Mouse (Mus musculus) layer of hippocampus, adult 11-12 months (tissue): ENCODE results near the gene Ahsa1.
"Not testable (repeated sequence)": the region's sequence is repeated elsewhere in the genome, so short reads cannot be mapped to it uniquely, and the experiment has no call there.

Experiments used
- DNase-seq: peaks from one replicate; pipeline ENCODE4 v3.0.0; 2022; ENCODE audit warnings: low spot score

The Ahsa1 gene

GRCm38 (mm10) chr12:87266108-87266826, at the start of gene Ahsa1, which contains the start of gene Vipas39:
Gene Ahsa1, plus strand, starts transcription at chr12:87266479.
Gene Vipas39, minus strand, starts transcription at chr12:87266256.
- peak; percentile 94 for DNase-seq

GRCm38 (mm10) chr12:87217596-87217995, 48.7 kb upstream of the Ahsa1 start:
- DNase-seq: no peak

- DNase-seq: no peak
Observed at GRCm38 (mm10) chr12:87219362-87219761, 46.9 kb upstream of the Ahsa1 start.

GRCm38 (mm10) chr12:87224950-87225349, 41.3 kb upstream of the Ahsa1 start:
- DNase-seq: no peak

GRCm38 (mm10) chr12:87226801-87227200, 39.5 kb upstream of the Ahsa1 start:
- no peak for DNase-seq

- DNase-seq: no peak
Observed at GRCm38 (mm10) chr12:87229633-87230032, 36.6 kb upstream of the Ahsa1 start.

GRCm38 (mm10) chr12:87230379-87230895, 35.8 kb upstream of the Ahsa1 start:
- DNase-seq: no peak

GRCm38 (mm10) chr12:87236882-87237483, 29.3 kb upstream of the Ahsa1 start:
- no peak for DNase-seq

GRCm38 (mm10) chr12:87238632-87239031, 27.6 kb upstream of the Ahsa1 start, which contains the start of gene Noxred1:
Gene Noxred1, minus strand, starts transcription at chr12:87238732.
- no peak for DNase-seq

- no peak for DNase-seq
Observed at GRCm38 (mm10) chr12:87250161-87250560, 16.1 kb upstream of the Ahsa1 start.

- no peak for DNase-seq
Observed at GRCm38 (mm10) chr12:87253878-87254277, 12.4 kb upstream of the Ahsa1 start.

- no peak for DNase-seq
Observed at GRCm38 (mm10) chr12:87256629-87257028, 9.7 kb upstream of the Ahsa1 start.

GRCm38 (mm10) chr12:87260562-87260961, 5.7 kb upstream of the Ahsa1 start:
- no peak for DNase-seq

- DNase-seq: no peak
Observed at GRCm38 (mm10) chr12:87265444-87265843, 835 bp upstream of the Ahsa1 start.

GRCm38 (mm10) chr12:87266827-87267603, 736 bp downstream of the Ahsa1 start:
- no peak for DNase-seq

- no peak for DNase-seq
Observed at GRCm38 (mm10) chr12:87267682-87268081, 1.4 kb downstream of the Ahsa1 start.

- no peak for DNase-seq
Observed at GRCm38 (mm10) chr12:87274853-87275831, 8.9 kb downstream of the Ahsa1 start.

- not testable (repeated sequence) for DNase-seq
Observed at GRCm38 (mm10) chr12:87277251-87277650, 11.0 kb downstream of the Ahsa1 start.

GRCm38 (mm10) chr12:87278118-87278730, 11.9 kb downstream of the Ahsa1 start:
- DNase-seq: no peak

- DNase-seq: no peak
Observed at GRCm38 (mm10) chr12:87279350-87279749, 13.1 kb downstream of the Ahsa1 start.

- DNase-seq: no peak
Observed at GRCm38 (mm10) chr12:87279879-87280278, 13.6 kb downstream of the Ahsa1 start.
